In genomic region chr7:127253821-127254769, GRCm38 (mm10) we compare ENCODE assay signal across 8 mouse cellular contexts. TPM values are rescaled to one million over a fixed set of nuclear protein-coding genes. Genes with fewer than 3 reads are reported as not detected.
A peak's percentile ranks its signal among the peaks of the same experiment; 100 is the strongest.
DNase-seq lines count a peak whose midpoint lies in the region; ATAC-seq and TF ChIP-seq lines count a peak whose summit lies in the region.

No protein-coding gene starts in this region.

- peak overlapping the region; percentile 85 for H3K9ac ChIP-seq in heart, embryonic 11.5 days (ENCODE audit: low read depth, low read length)
- peak overlapping the region; percentile 72 for H3K9ac ChIP-seq in kidney, embryonic 15.5 days

- peak overlapping the region; percentile 23 for H3K4me3 ChIP-seq in C2C12 (ENCODE audit: insufficient read depth, poor library complexity, severe bottlenecking)
- H3K4me3 ChIP-seq in heart, embryonic 11.5 days (ENCODE audit: low read depth, low read length): peak overlapping the region; percentile 65
- H3K4me3 ChIP-seq in kidney, embryonic 15.5 days (replicated peaks): peak overlapping the region; percentile 60

- H3K4me1 ChIP-seq in heart, embryonic 11.5 days (ENCODE audit: control insufficient read depth, insufficient read depth, low read length): peaks cover 11% of the 10 kb centered on the region; the same call in 1 of the 2 replicates
- peaks cover 26% of the 10 kb centered on the region for H3K4me1 ChIP-seq in kidney, embryonic 15.5 days

- H3K27ac ChIP-seq in heart, embryonic 11.5 days (ENCODE audit: low read depth, low read length): peak overlapping the region; percentile 90
- peak overlapping the region; percentile 96 for H3K27ac ChIP-seq in kidney, embryonic 15.5 days

- H3K27me3 ChIP-seq in C2C12 (ENCODE audit: control insufficient read depth, insufficient read depth, insufficient read length): no peaks in the 10 kb centered on the region
- no peaks in the 10 kb centered on the region for H3K27me3 ChIP-seq in heart, embryonic 11.5 days (ENCODE audit: control insufficient read depth, insufficient read depth, low read length)
- H3K27me3 ChIP-seq in kidney, embryonic 15.5 days: no peaks in the 10 kb centered on the region

- peak; percentile 78 for TF ChIP-seq POLR2A in brain, embryonic 14.5 days (IDR thresholded peaks at IDR 0.05; ENCODE audit: borderline replicate concordance, extremely low read depth, insufficient read depth, insufficient read length, poor library complexity, severe bottlenecking)

- peaks cover 6% of the 10 kb centered on the region for H3K79me2 ChIP-seq in C2C12 (ENCODE audit: control insufficient read depth, insufficient read depth)

- peak; percentile 100 for DNase-seq in brain, embryonic 14.5 days (ENCODE audit: low read depth)
- DNase-seq in liver: peak; percentile 96
- DNase-seq in monocyte, adult 2 months (ENCODE audit: low read depth in 1 of 2, low spot score in 2 of 2): peak; percentile 86 to 87
- peak; percentile 88 to 92 for DNase-seq in spleen, postnatal 14 days (ENCODE audit: low spot score in 2 of 2)

- H3K4me2 ChIP-seq in heart, embryonic 11.5 days: peak overlapping the region; percentile 97
- H3K4me2 ChIP-seq in kidney, embryonic 15.5 days: peak overlapping the region; percentile 96

- ATAC-seq in erythroblast, adult 5-6 weeks (replicated peaks; ENCODE audit: low FRiP score, poor library complexity, severe bottlenecking): peak; percentile 82
- ATAC-seq in heart, embryonic 11.5 days (replicated peaks; ENCODE audit: insufficient number of reproducible peaks, low FRiP score, low TSS enrichment): peak; percentile 90
- ATAC-seq in kidney, embryonic 15.5 days (replicated peaks; ENCODE audit: low FRiP score): peak; percentile 96

- H3K79me3 ChIP-seq in C2C12 (ENCODE audit: low read depth): no peaks in the 10 kb centered on the region

- H3ac ChIP-seq in C2C12 (ENCODE audit: control insufficient read depth, insufficient read length, low read depth): peak overlapping the region; percentile 64

- peaks cover 13% of the 10 kb centered on the region for H3K36me3 ChIP-seq in C2C12 (ENCODE audit: control insufficient read depth, insufficient read depth)
- no peaks in the 10 kb centered on the region; the same call in 1 of the 2 replicates for H3K36me3 ChIP-seq in heart, embryonic 11.5 days (ENCODE audit: control insufficient read depth, insufficient read depth, low read length)
- H3K36me3 ChIP-seq in kidney, embryonic 15.5 days: peaks cover 55% of the 10 kb centered on the region

- TF ChIP-seq CTCF in C2C12 (IDR thresholded peaks at IDR 0.05; ENCODE audit: control insufficient read depth, insufficient read depth, insufficient read length): no peak
- TF ChIP-seq CTCF in brain, embryonic 14.5 days (IDR thresholded peaks at IDR 0.05; ENCODE audit: borderline replicate concordance, extremely low read depth, insufficient read depth, insufficient read length): no peak

- no peaks in the 10 kb centered on the region for H3K9me3 ChIP-seq in heart, embryonic 11.5 days (replicated peaks; ENCODE audit: control insufficient read depth, low read length)
- no peaks in the 10 kb centered on the region for H3K9me3 ChIP-seq in kidney, embryonic 15.5 days (replicated peaks)

- WGBS in heart, embryonic 11.5 days (ENCODE audit: insufficient replicate concordance): under 1% methylated on average over 123 of the region's 136 CpGs
- under 1% methylated on average over 135 of the region's 136 CpGs for WGBS in kidney, embryonic 15.5 days

TF ChIP-seq in C2C12, 6 proteins besides CTCF, POLR2A, EP300 and RAD21:
- TF ChIP-seq FOSL1 (IDR thresholded peaks at IDR 0.05; ENCODE audit: insufficient read depth, low read length, poor library complexity, severe bottlenecking): no peak
- no peak for TF ChIP-seq MYOD1 (IDR thresholded peaks at IDR 0.05; ENCODE audit: control insufficient read depth, insufficient read length, low read depth)
- no peak for TF ChIP-seq USF1 (IDR thresholded peaks at IDR 0.05; ENCODE audit: low read depth)
- TF ChIP-seq MAX (IDR thresholded peaks at IDR 0.05): peak; percentile 91
- TF ChIP-seq MYOG (IDR thresholded peaks at IDR 0.05; ENCODE audit: control insufficient read depth, extremely low read depth, insufficient read length): peak; percentile 16
- no peak for TF ChIP-seq CEBPB (IDR thresholded peaks at IDR 0.05; ENCODE audit: low read depth)
TF ChIP-seq in C2C12: peak in this region for 2.

RNA-seq across cellular contexts. Expression of gene Dctpp1, which starts 6.4 kb away (rescaled TPM):
- polyA plus RNA-seq in C2C12 (2012; fragmentation: generic; extraction: Trizol): 226 TPM
- 82.3 and 131 TPM in 2 replicates for polyA plus RNA-seq in brain, embryonic 14.5 days (2012; rRNA removed)
- 14.0 and 24.8 TPM in 2 replicates for total RNA-seq in erythroblast, adult 5-6 weeks (2015; ENCODE audit: low replicate concordance)
- 2.0 and 8.6 TPM in 2 replicates for total RNA-seq in erythroblast, adult 5-6 weeks (2017; ENCODE audit: low replicate concordance)
- polyA plus RNA-seq in heart, embryonic 11.5 days (2014; fragmentation: Nextera tagmentation; extraction: Ambion mirVana): 184 and 197 TPM in 2 replicates
- polyA plus RNA-seq in kidney, embryonic 15.5 days (2015; fragmentation: Nextera tagmentation; extraction: Ambion mirVana): 224 and 226 TPM in 2 replicates

RNA-seq across cellular contexts. Expression of gene Zfp771, which starts 10.0 kb away (rescaled TPM):
- polyA plus RNA-seq in C2C12 (2012; fragmentation: generic; extraction: Trizol): 38.0 TPM
- polyA plus RNA-seq in brain, embryonic 14.5 days (2012; rRNA removed): 88.1 and 118 TPM in 2 replicates
- 1.7 TPM in 1 of 2 replicates, not detected in the other for total RNA-seq in erythroblast, adult 5-6 weeks (2015; ENCODE audit: low replicate concordance)
- total RNA-seq in erythroblast, adult 5-6 weeks (2017; ENCODE audit: low replicate concordance): 0.70 TPM in 1 of 2 replicates, not detected in the other
- 35.6 and 39.7 TPM in 2 replicates for polyA plus RNA-seq in heart, embryonic 11.5 days (2014; fragmentation: Nextera tagmentation; extraction: Ambion mirVana)
- 59.3 and 62.3 TPM in 2 replicates for polyA plus RNA-seq in kidney, embryonic 15.5 days (2015; fragmentation: Nextera tagmentation; extraction: Ambion mirVana)

RNA-seq across cellular contexts. Expression of gene Sephs2, which starts 19.8 kb away (rescaled TPM):
- 41.4 TPM for polyA plus RNA-seq in C2C12 (2012; fragmentation: generic; extraction: Trizol)
- 21.5 and 28.6 TPM in 2 replicates for polyA plus RNA-seq in brain, embryonic 14.5 days (2012; rRNA removed)
- total RNA-seq in erythroblast, adult 5-6 weeks (2015; ENCODE audit: low replicate concordance): 15.6 and 18.8 TPM in 2 replicates
- 20.2 and 34.8 TPM in 2 replicates for total RNA-seq in erythroblast, adult 5-6 weeks (2017; ENCODE audit: low replicate concordance)
- polyA plus RNA-seq in heart, embryonic 11.5 days (2014; fragmentation: Nextera tagmentation; extraction: Ambion mirVana): 80.8 and 87.8 TPM in 2 replicates
- polyA plus RNA-seq in kidney, embryonic 15.5 days (2015; fragmentation: Nextera tagmentation; extraction: Ambion mirVana): 112 and 113 TPM in 2 replicates

RNA-seq across cellular contexts. Expression of gene Sept1, which starts 21.2 kb away (rescaled TPM):
- 1.7 TPM for polyA plus RNA-seq in C2C12 (2012; fragmentation: generic; extraction: Trizol)
- 19.4 and 22.6 TPM in 2 replicates for polyA plus RNA-seq in brain, embryonic 14.5 days (2012; rRNA removed)
- total RNA-seq in erythroblast, adult 5-6 weeks (2015; ENCODE audit: low replicate concordance): 189 and 204 TPM in 2 replicates
- 179 and 191 TPM in 2 replicates for total RNA-seq in erythroblast, adult 5-6 weeks (2017; ENCODE audit: low replicate concordance)
- 19.8 and 23.1 TPM in 2 replicates for polyA plus RNA-seq in heart, embryonic 11.5 days (2014; fragmentation: Nextera tagmentation; extraction: Ambion mirVana)
- 21.3 and 21.7 TPM in 2 replicates for polyA plus RNA-seq in kidney, embryonic 15.5 days (2015; fragmentation: Nextera tagmentation; extraction: Ambion mirVana)

RNA-seq across cellular contexts. Expression of gene Zfp553, which starts 21.2 kb away (rescaled TPM):
- 16.1 TPM for polyA plus RNA-seq in C2C12 (2012; fragmentation: generic; extraction: Trizol)
- 38.5 and 38.9 TPM in 2 replicates for polyA plus RNA-seq in brain, embryonic 14.5 days (2012; rRNA removed)
- total RNA-seq in erythroblast, adult 5-6 weeks (2015; ENCODE audit: low replicate concordance): 1.5 and 5.2 TPM in 2 replicates
- 2.0 and 3.2 TPM in 2 replicates for total RNA-seq in erythroblast, adult 5-6 weeks (2017; ENCODE audit: low replicate concordance)
- polyA plus RNA-seq in heart, embryonic 11.5 days (2014; fragmentation: Nextera tagmentation; extraction: Ambion mirVana): 12.3 and 14.6 TPM in 2 replicates
- polyA plus RNA-seq in kidney, embryonic 15.5 days (2015; fragmentation: Nextera tagmentation; extraction: Ambion mirVana): 41.7 and 46.1 TPM in 2 replicates

Comparison
In these comparisons a context has a peak if more than half of its experiments do, and no peak if none do; other contexts are left out.
1. Peak in every context shown above with its lines: DNase-seq, ATAC-seq, H3K4me3 ChIP-seq and H3K27ac ChIP-seq.